ENCODE assay signal across 8 mouse cellular contexts in genomic region chr12:69131981-69132380, GRCm38 (mm10). TPM values are rescaled to one million over a fixed set of nuclear protein-coding genes. Genes with fewer than 3 reads are reported as not detected.
DNase-seq lines count a peak whose midpoint lies in the region.

No protein-coding gene starts in this region.

- peak; percentile 25 to 59 for DNase-seq in adrenal gland, adult (ENCODE audit: inconsistent age in 2 of 2, low spot score in 1 of 2)
- DNase-seq in adrenal gland, postnatal 4 days (ENCODE audit: low spot score in 2 of 2) = no peak
- peak; percentile 31 for DNase-seq in ovary, postnatal 36 days (ENCODE audit: low spot score)
- DNase-seq in ovary, postnatal 10 days (ENCODE audit: low spot score) = no peak
- peak; percentile 21 for DNase-seq in embryo, embryonic 9.5 days (ENCODE audit: extremely low spot score)
- peak; percentile 80 to 82 for DNase-seq in kidney, postnatal 4 days
- DNase-seq in lung, postnatal 36 days = peak; percentile 57
- peak; percentile 75 for DNase-seq in right cerebral cortex, postnatal 4 days

RNA-seq across cellular contexts. Expression of gene Rps29, which starts 27.0 kb away (rescaled TPM):
- 1,000 to 10,000 TPM; 1,787 to 1,858 TPM for total RNA-seq in adrenal gland, postnatal 4 days (2021)

RNA-seq across cellular contexts. Expression of gene Lrr1, which starts 36.6 kb away (rescaled TPM):
- total RNA-seq in adrenal gland, postnatal 4 days (2021) = 1 to 10 TPM; 2.7 to 5.4 TPM

RNA-seq across cellular contexts. Expression of gene Rpl36al, which starts 51.9 kb away (rescaled TPM):
- total RNA-seq in adrenal gland, postnatal 4 days (2021) = 100 to 1,000 TPM; 523 to 531 TPM

RNA-seq across cellular contexts. Expression of gene Mgat2, which starts 52.0 kb away (rescaled TPM):
- 10 to 100 TPM; 51.4 to 53.9 TPM for total RNA-seq in adrenal gland, postnatal 4 days (2021)

Comparison
In these comparisons a context has a peak if more than half of its experiments do, and no peak if none do; other contexts are left out.
1. DNase-seq: peak in adrenal gland, adult (2 of 2), ovary, postnatal 36 days (single experiment), embryo, embryonic 9.5 days (single experiment), kidney, postnatal 4 days (2 of 2), lung, postnatal 36 days (single experiment) and right cerebral cortex, postnatal 4 days (single experiment); none in adrenal gland, postnatal 4 days (0 of 2) and ovary, postnatal 10 days (single experiment).